Mouse (Mus musculus): ENCODE measurements around the gene Icos. TPM values are rescaled to one million over a fixed set of nuclear protein-coding genes. Genes with fewer than 3 reads are reported as not detected.

Icos gene
- 176 TPM for polyA plus RNA-seq (2017; shearing (Covaris generic))

DNA sequence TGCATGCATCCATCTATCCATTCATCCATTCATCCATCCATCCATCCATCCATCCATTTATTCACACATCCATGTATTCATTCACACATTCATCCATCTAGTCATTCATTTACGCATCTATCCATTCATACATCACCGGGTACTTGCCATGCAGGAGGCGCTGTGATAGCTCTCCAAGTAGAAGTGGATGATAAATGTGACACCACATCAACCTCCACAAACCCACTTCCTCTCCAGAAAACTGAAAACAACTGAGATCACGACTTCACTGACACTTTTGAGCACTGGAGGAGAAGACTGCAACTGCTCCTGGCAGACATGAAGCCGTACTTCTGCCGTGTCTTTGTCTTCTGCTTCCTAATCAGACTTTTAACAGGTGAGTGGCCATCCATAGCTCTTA, at the start of gene Icos:
Gene Icos, plus strand, starts transcription at position 287 of the 400 bp plus-strand sequence.

Other genes starting within 250 kb of the Icos start
- 269 TPM for gene Ctla4, start 90.9 kb upstream of the Icos start, polyA plus RNA-seq (2017; shearing (Covaris generic))

Measured in CD4-positive, CD25-positive, alpha-beta regulatory T cell (primary cell).